Mouse (Mus musculus): Measurements from ENCODE around the gene Prcc. TPM values are rescaled to one million over a fixed set of nuclear protein-coding genes. Genes with fewer than 3 reads are reported as not detected.
"Not testable (repeated sequence)": the region's sequence is repeated elsewhere in the genome, so short reads cannot be mapped to it uniquely, and the experiment has no call there.

Gene Prcc
- polyA plus RNA-seq, 1 experiment from 2014 or later: 14.1 TPM

DNA sequence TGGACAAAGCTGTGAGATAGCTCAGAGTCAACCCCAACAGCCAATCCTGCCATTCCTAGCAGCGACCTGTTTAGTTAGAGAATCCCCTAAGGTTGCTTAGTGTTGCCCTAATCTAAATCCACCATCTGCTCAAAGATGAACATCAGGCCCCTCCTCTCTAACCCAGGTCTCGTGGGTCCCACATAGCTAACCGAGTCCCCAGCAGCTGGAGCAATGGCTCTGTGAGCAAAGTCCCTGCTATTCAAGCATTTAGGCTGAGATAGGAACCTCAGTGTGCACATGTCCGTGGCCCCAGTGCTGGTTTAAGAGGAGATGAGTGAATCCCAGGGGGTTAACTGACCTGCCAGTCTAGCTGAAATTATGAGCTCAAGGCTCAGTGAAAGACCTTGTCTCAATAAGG lies 39.2 kb downstream of the Prcc start:
- 73% methylated on average over 4 of the region's 4 CpGs for WGBS
- Histone ChIP-seq H3K27me3 (ENCODE audit: control insufficient read depth, insufficient read depth, low read length) (no peaks in the 10 kb centered on the region), H3K9me3 (ENCODE audit: control insufficient read depth, low read depth, low read length) (no peaks in the 10 kb centered on the region), H3K4me2 (replicated peaks; ENCODE audit: low read depth, low read length) (no peak overlapping the region), H3K27ac (ENCODE audit: low read length) (no peak overlapping the region), H3K9ac (replicated peaks; ENCODE audit: low read depth, low read length) (no peak overlapping the region), H3K4me3 (ENCODE audit: low read depth, low read length) (no peak overlapping the region), H3K4me1 (ENCODE audit: control insufficient read depth, insufficient read depth, low read length) (no peaks in the 10 kb centered on the region), H3K36me3 (ENCODE audit: control insufficient read depth, insufficient read depth, low read length) (no peaks in the 10 kb centered on the region)
- no peak for ATAC-seq (ENCODE audit: insufficient number of reproducible peaks, insufficient read depth, low FRiP score, low read depth)

DNA sequence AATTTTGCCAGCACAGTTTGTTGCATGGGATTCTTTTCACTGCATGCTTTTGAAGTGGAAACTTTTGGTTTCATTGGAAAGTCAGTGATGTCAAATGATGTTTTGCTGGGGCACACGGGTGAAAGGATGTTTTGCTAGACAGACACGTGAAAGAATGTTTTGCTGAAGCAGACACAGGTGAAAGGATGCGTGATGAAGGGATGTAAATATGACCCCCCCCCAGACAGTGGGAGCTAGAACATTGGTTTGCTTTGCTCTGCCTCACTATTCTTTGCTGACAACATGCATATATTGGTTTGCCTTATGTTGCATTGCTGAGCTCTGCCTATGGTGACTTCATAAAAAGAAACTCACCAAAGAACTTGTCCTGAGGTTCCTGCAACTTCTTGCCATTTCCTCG lies 40.4 kb downstream of the Prcc start:
- no peaks in the 10 kb centered on the region for H3K27me3 ChIP-seq (ENCODE audit: control insufficient read depth, insufficient read depth, low read length)
- H3K4me1 ChIP-seq (ENCODE audit: control insufficient read depth, insufficient read depth, low read length): no peaks in the 10 kb centered on the region
- no peaks in the 10 kb centered on the region for H3K9me3 ChIP-seq (ENCODE audit: control insufficient read depth, low read depth, low read length)
- no peak overlapping the region for H3K4me2 ChIP-seq (replicated peaks; ENCODE audit: low read depth, low read length)
- H3K4me3 ChIP-seq (ENCODE audit: low read depth, low read length): no peak overlapping the region
- H3K9ac ChIP-seq (replicated peaks; ENCODE audit: low read depth, low read length): no peak overlapping the region
- ATAC-seq (ENCODE audit: insufficient number of reproducible peaks, insufficient read depth, low FRiP score, low read depth): no peak
- H3K27ac ChIP-seq (ENCODE audit: low read length): no peak overlapping the region
- 73% methylated on average over 4 of the region's 4 CpGs for WGBS
- no peaks in the 10 kb centered on the region for H3K36me3 ChIP-seq (ENCODE audit: control insufficient read depth, insufficient read depth, low read length)

DNA sequence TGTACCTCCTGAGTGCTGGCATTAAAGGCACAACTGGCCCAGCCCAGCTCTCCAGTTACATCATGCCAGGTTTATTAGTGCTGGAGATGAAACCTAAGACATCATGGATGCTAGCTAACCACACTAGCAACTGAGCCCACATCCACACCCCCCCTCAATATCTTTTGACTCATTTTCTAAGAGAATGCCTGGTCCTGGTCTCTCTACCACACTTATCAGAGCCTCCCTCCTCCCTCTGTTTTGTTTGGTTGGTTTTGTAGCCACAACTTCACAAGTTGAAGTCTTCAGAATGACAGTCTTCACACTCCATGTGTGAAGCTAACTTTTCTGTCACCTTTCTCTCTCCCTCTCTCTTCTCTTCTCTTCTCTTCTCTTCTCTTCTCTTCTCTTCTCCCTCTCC lies 44.5 kb downstream of the Prcc start:
- H3K4me1 ChIP-seq (ENCODE audit: control insufficient read depth, insufficient read depth, low read length): no peaks in the 10 kb centered on the region
- no peak overlapping the region for H3K27ac ChIP-seq (ENCODE audit: low read length)
- H3K36me3 ChIP-seq (ENCODE audit: control insufficient read depth, insufficient read depth, low read length): no peaks in the 10 kb centered on the region
- no peak overlapping the region for H3K9ac ChIP-seq (replicated peaks; ENCODE audit: low read depth, low read length)
- no peak overlapping the region for H3K4me3 ChIP-seq (ENCODE audit: low read depth, low read length)
- H3K27me3 ChIP-seq (ENCODE audit: control insufficient read depth, insufficient read depth, low read length): no peaks in the 10 kb centered on the region
- no peak for ATAC-seq (ENCODE audit: insufficient number of reproducible peaks, insufficient read depth, low FRiP score, low read depth)
- H3K4me2 ChIP-seq (replicated peaks; ENCODE audit: low read depth, low read length): no peak overlapping the region
- H3K9me3 ChIP-seq (ENCODE audit: control insufficient read depth, low read depth, low read length): no peaks in the 10 kb centered on the region

DNA sequence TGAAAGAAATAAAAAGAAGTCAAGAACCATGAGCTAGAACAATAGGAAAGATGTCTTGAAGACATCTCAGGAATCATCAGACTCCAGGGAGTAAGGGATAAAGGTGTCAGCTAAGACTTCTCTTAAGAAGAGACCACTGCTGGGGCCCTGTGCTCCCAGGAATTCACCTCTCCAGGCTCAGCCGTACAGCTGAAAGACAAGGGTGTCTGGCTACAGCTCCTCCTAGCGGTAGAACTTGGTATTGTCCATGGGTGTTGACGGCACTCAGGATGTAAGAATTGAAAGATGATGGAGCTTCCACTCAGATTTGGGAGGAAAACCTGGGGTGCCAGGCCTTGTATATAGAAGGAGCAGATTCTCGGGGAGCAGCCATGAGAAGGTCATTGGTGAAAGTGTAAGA lies 46.8 kb downstream of the Prcc start:
- no peak overlapping the region for H3K9ac ChIP-seq (replicated peaks; ENCODE audit: low read depth, low read length)
- no peaks in the 10 kb centered on the region for H3K27me3 ChIP-seq (ENCODE audit: control insufficient read depth, insufficient read depth, low read length)
- H3K4me2 ChIP-seq (replicated peaks; ENCODE audit: low read depth, low read length): no peak overlapping the region
- WGBS: under 1% methylated on average over 4 of the region's 4 CpGs
- no peaks in the 10 kb centered on the region for H3K4me1 ChIP-seq (ENCODE audit: control insufficient read depth, insufficient read depth, low read length)
- no peak for ATAC-seq (ENCODE audit: insufficient number of reproducible peaks, insufficient read depth, low FRiP score, low read depth)
- H3K9me3 ChIP-seq (ENCODE audit: control insufficient read depth, low read depth, low read length): no peaks in the 10 kb centered on the region
- H3K36me3 ChIP-seq (ENCODE audit: control insufficient read depth, insufficient read depth, low read length): no peaks in the 10 kb centered on the region
- H3K4me3 ChIP-seq (ENCODE audit: low read depth, low read length): no peak overlapping the region
- no peak overlapping the region for H3K27ac ChIP-seq (ENCODE audit: low read length)

DNA sequence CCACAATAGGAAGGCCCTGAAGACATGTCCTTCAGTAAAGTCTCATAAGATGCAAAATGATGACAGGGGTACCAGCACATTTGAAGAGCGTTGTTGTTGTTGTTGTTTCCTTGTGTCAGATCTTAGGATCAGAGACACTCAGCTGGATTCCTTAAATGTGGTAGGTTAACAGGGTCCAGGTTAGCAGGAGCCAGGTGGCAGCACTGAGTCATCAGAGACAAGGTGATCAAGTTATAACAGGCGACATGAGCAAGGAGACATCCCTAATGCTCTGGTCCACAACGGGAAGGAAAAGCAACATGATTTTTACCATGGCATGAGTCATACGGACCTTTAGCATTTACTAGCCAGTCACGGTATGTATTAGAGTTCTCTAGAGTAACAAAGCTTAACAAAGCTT lies 51.9 kb downstream of the Prcc start:
- Histone ChIP-seq H3K4me2 (replicated peaks; ENCODE audit: low read depth, low read length) (no peak overlapping the region), H3K4me3 (ENCODE audit: low read depth, low read length) (no peak overlapping the region), H3K9ac (replicated peaks; ENCODE audit: low read depth, low read length) (no peak overlapping the region), H3K36me3 (ENCODE audit: control insufficient read depth, insufficient read depth, low read length) (no peaks in the 10 kb centered on the region), H3K4me1 (ENCODE audit: control insufficient read depth, insufficient read depth, low read length) (no peaks in the 10 kb centered on the region), H3K9me3 (ENCODE audit: control insufficient read depth, low read depth, low read length) (no peaks in the 10 kb centered on the region), H3K27ac (ENCODE audit: low read length) (no peak overlapping the region), H3K27me3 (ENCODE audit: control insufficient read depth, insufficient read depth, low read length) (no peaks in the 10 kb centered on the region)
- WGBS: 57% methylated on average over 5 of the region's 5 CpGs
- ATAC-seq (ENCODE audit: insufficient number of reproducible peaks, insufficient read depth, low FRiP score, low read depth): no peak

DNA sequence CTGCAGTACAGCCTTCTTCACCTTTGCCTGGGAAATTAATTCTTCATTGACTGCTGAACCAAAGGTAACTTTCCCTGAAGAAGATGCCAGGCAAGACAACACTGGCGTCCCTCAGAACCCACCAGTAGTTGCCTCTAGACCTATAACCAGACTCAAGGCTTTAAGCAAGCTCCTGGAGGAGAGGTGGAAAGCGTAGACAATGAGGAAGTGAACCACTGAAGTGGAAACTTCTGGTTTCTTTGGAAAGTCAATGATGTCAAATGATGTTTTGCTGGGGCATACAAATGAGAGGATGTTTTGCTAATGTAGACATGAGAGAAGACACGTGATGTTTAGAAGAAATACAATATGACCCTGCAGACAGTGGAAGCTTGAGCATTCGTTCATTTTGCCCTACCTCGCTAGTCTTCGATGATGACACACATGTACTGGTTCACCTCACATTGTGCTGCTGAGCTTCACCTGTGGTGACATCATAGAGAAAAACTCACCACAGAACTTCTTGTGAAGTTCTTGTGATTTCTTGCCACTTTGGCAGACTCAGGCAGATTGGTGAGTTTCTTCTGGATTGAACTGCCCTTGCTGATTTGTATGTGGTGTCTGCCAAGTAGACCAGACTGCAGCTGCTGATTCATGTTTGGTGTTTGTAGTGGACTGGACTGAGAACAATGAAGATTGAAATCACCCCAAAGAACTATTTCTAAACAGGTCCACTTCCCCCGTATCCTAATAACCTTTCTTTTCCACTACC lies 53.1 kb downstream of the Prcc start:
- H3K9ac ChIP-seq (replicated peaks; ENCODE audit: low read depth, low read length): no peak overlapping the region

DNA sequence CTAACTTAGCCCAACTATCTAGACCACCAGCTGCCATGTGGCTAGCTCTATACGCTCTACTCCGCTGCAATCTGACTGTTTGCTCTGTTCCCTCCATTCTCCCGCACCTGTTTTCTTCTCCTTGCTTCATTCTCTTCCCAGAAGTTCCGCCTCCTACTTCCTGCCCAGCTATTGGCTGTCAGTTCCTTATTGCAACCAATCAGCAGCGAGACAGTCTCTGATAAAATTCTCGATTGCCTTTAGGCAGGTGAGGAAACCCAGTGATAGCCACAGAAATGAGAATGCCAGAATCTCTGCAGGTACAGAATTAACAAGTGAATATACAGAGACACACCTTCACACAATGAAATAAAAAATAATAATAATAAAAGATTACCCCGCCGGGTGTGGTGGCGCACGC lies 56.4 kb downstream of the Prcc start:
- H3K4me1 ChIP-seq (ENCODE audit: control insufficient read depth, insufficient read depth, low read length): no peaks in the 10 kb centered on the region
- no peak overlapping the region for H3K27ac ChIP-seq (ENCODE audit: low read length)
- H3K9me3 ChIP-seq (ENCODE audit: control insufficient read depth, low read depth, low read length): no peaks in the 10 kb centered on the region
- ATAC-seq (ENCODE audit: insufficient number of reproducible peaks, insufficient read depth, low FRiP score, low read depth): no peak
- no peaks in the 10 kb centered on the region for H3K36me3 ChIP-seq (ENCODE audit: control insufficient read depth, insufficient read depth, low read length)
- no peaks in the 10 kb centered on the region for H3K27me3 ChIP-seq (ENCODE audit: control insufficient read depth, insufficient read depth, low read length)
- H3K9ac ChIP-seq (replicated peaks; ENCODE audit: low read depth, low read length): no peak overlapping the region
- whole genome bisulfite sequencing: 50% methylated on average over 10 of the region's 10 CpGs
- no peak overlapping the region for H3K4me2 ChIP-seq (replicated peaks; ENCODE audit: low read depth, low read length)
- H3K4me3 ChIP-seq (ENCODE audit: low read depth, low read length): no peak overlapping the region

More for the DNA sequence above, 53.1 kb downstream of the Prcc start:
- no peak overlapping the region for H3K4me3 ChIP-seq (ENCODE audit: low read depth, low read length)
- H3K4me2 ChIP-seq (replicated peaks; ENCODE audit: low read depth, low read length): no peak overlapping the region
- no peak for ATAC-seq (ENCODE audit: insufficient number of reproducible peaks, insufficient read depth, low FRiP score, low read depth)
- 83% methylated on average over 7 of the region's 7 CpGs for WGBS
- no peaks in the 10 kb centered on the region for H3K9me3 ChIP-seq (ENCODE audit: control insufficient read depth, low read depth, low read length)
- H3K27ac ChIP-seq (ENCODE audit: low read length): no peak overlapping the region
- H3K27me3 ChIP-seq (ENCODE audit: control insufficient read depth, insufficient read depth, low read length): no peaks in the 10 kb centered on the region
- no peaks in the 10 kb centered on the region for H3K4me1 ChIP-seq (ENCODE audit: control insufficient read depth, insufficient read depth, low read length)
- H3K36me3 ChIP-seq (ENCODE audit: control insufficient read depth, insufficient read depth, low read length): no peaks in the 10 kb centered on the region

DNA sequence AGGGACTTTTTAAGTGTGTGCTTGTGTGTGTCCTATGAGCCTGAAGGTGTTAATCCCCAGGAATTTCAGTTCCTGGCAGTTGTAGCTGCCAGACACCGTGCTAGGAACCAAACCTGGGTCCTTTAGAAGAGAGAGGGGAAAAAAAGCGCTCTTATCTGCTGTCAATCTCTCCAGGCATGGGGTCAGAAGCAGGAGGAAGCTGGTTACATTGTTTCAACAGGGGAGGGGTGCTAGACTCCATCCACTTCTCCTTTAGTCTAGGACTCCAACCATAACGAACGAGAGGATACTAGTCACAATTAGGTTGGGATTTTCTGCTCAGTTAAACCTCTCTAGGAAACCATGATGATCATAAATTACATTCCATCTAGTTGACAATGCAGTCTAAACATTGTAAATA lies 57.0 kb downstream of the Prcc start:
- ATAC-seq (ENCODE audit: insufficient number of reproducible peaks, insufficient read depth, low FRiP score, low read depth): no peak
- 56% methylated on average over 4 of the region's 4 CpGs for WGBS
- no peaks in the 10 kb centered on the region for H3K9me3 ChIP-seq (ENCODE audit: control insufficient read depth, low read depth, low read length)
- no peak overlapping the region for H3K27ac ChIP-seq (ENCODE audit: low read length)
- no peaks in the 10 kb centered on the region for H3K36me3 ChIP-seq (ENCODE audit: control insufficient read depth, insufficient read depth, low read length)
- no peaks in the 10 kb centered on the region for H3K4me1 ChIP-seq (ENCODE audit: control insufficient read depth, insufficient read depth, low read length)
- no peaks in the 10 kb centered on the region for H3K27me3 ChIP-seq (ENCODE audit: control insufficient read depth, insufficient read depth, low read length)
- no peak overlapping the region for H3K9ac ChIP-seq (replicated peaks; ENCODE audit: low read depth, low read length)
- H3K4me2 ChIP-seq (replicated peaks; ENCODE audit: low read depth, low read length): no peak overlapping the region
- H3K4me3 ChIP-seq (ENCODE audit: low read depth, low read length): no peak overlapping the region

DNA sequence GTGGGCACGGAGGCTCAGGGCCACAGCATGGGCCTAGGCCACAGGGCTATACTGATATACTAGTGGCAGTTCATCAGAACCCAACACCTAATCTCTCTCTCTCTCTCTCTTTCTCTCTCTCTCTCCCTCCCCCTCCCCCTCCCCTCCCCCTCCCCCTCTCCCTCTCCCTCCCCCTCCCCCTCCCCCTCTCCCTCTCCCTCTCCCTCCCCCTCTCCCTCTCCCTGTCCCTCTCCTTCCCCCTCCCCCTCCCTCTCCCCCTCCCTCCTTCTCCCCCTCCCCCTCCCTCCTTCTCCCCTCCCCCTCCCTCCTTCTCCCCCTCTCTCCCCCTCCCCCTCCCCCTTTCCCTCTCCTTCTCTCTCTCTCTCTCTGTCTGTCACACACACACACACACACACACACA lies 61.2 kb downstream of the Prcc start, which contains the start of gene Pear1:
TSS of gene Pear1 (minus strand) at position 101 of the 400 bp plus-strand sequence.
- H3K36me3 ChIP-seq (ENCODE audit: control insufficient read depth, insufficient read depth, low read length); H3K9ac ChIP-seq (replicated peaks; ENCODE audit: low read depth, low read length); H3K27ac ChIP-seq (ENCODE audit: low read length); H3K4me1 ChIP-seq (ENCODE audit: control insufficient read depth, insufficient read depth, low read length); H3K4me3 ChIP-seq (ENCODE audit: low read depth, low read length); ATAC-seq (ENCODE audit: insufficient number of reproducible peaks, insufficient read depth, low FRiP score, low read depth); H3K4me2 ChIP-seq (replicated peaks; ENCODE audit: low read depth, low read length); H3K27me3 ChIP-seq (ENCODE audit: control insufficient read depth, insufficient read depth, low read length); H3K9me3 ChIP-seq (ENCODE audit: control insufficient read depth, low read depth, low read length): not testable (repeated sequence)
- 89% methylated on average over 1 of the region's 1 CpGs for WGBS
